Mouse (Mus musculus): ENCODE data around the gene Hepacam.

GRCm38 (mm10) chr9:37368081-37368830, 1.1 kb downstream of the Hepacam start:
- TF ChIP-seq CTCF (IDR thresholded peaks at IDR 0.05 in 2 of 3, conservative IDR thresholded peaks at IDR 0.05 in 1 of 3; ENCODE audit: control insufficient read depth in 1 of 3, insufficient read depth in 1 of 3, low read depth in 2 of 3, low read length in 3 of 3, poor library complexity in 1 of 3, severe bottlenecking in 1 of 3) (peak in 1 of 3 experiments; percentile 21; a peak in 1 of 6 replicates), GATA1 (IDR thresholded peaks at IDR 0.05; ENCODE audit: low read depth, low read length) (no peak), ETS1 (IDR thresholded peaks at IDR 0.05; ENCODE audit: low read depth, low read length) (no peak), HCFC1 (IDR thresholded peaks at IDR 0.05; ENCODE audit: low read depth, low read length) (no peak)
